Mouse (Mus musculus): ENCODE data around the gene Nrros. TPM values are rescaled to one million over a fixed set of nuclear protein-coding genes. Genes with fewer than 3 reads are reported as not detected.

The Nrros gene
- polyA plus RNA-seq, 1 experiment from 2014 or later: 7.8 TPM

DNA sequence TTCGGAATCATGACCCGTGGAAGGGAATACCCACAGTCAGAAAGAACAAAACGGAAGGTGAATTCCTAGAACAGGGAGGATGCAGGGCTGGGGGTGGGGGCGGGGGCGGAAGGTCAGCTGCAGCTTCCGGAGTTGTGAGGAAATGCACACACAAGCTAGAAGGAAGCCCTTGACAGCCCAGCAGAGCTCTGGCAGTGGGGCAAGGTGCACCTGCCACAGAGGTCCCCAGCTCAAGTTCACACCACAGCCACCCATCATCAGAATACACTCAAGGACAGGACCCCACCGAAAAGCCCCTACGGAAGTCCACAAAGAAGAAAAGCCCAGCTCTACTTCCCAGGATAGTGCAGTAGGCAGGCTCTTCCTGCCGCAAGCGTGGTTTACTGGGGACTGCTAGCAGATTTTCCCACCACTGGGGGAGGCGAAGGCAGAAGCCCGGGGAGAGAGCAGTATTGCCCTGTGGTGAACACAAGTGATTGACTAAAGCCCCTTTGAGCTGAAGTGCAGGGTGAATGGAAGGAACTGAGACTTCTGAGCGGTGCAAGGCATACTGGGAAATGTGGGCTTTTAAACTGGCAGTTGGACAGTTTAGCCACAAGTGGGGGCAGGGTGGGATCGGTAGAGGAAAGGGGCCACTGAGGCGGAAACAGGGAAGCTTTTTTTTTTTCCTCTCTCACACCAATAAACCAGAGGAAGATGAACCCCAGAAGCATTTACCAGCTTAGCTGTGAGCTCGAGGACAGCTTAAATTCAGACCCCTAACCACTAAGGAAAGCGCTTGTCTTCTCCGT is 11.7 kb upstream of the Nrros start:
- H3K4me1 ChIP-seq: peaks cover 6% of the 10 kb centered on the region; the same call in 1 of the 2 replicates
- no peaks in the 10 kb centered on the region for H3K9me3 ChIP-seq
- 0 out of 2 replicates have a peak overlapping the region, but pooled peaks have one; percentile 26 for H3K9ac ChIP-seq (replicated peaks)
- H3K4me2 ChIP-seq (replicated peaks): peak overlapping the region; percentile 5; the same call in 1 of the 2 replicates
- ATAC-seq (replicated peaks): no peak
- H3K4me3 ChIP-seq: no peak overlapping the region
- no peaks in the 10 kb centered on the region for H3K27me3 ChIP-seq
- no peaks in the 10 kb centered on the region for H3K36me3 ChIP-seq
- 0 out of 2 replicates have a peak overlapping the region, but pooled peaks have one; percentile 15 for H3K27ac ChIP-seq (replicated peaks)
- WGBS: 51% methylated on average over 18 of the region's 18 CpGs

DNA sequence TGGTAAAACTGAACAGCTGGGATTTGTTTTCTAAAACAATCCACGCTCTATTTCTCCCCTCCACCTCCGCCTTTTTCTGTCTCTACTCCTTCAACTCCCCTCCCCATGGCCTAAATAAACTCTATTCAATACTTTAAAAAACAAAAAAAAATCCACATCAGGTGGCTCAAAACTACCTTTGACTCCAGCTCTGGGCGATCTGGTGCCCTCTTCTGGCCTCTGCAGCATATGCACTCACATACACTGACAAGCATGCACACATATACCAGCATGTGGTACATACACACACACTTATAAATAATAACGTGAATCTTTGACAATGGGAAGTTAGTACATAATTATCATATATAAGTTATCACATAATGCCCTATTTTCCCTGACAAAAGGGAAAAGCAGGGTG is 9.6 kb upstream of the Nrros start:
- Histone ChIP-seq H3K36me3 (no peaks in the 10 kb centered on the region), H3K9me3 (no peaks in the 10 kb centered on the region), H3K4me3 (no peak overlapping the region), H3K27ac (replicated peaks) (no peak overlapping the region), H3K4me2 (replicated peaks) (no peak overlapping the region), H3K4me1 (peaks cover 6% of the 10 kb centered on the region; the same call in 1 of the 2 replicates), H3K27me3 (no peaks in the 10 kb centered on the region), H3K9ac (replicated peaks) (no peak overlapping the region)
- WGBS: 90% methylated on average over 4 of the region's 4 CpGs
- ATAC-seq (replicated peaks): no peak

DNA sequence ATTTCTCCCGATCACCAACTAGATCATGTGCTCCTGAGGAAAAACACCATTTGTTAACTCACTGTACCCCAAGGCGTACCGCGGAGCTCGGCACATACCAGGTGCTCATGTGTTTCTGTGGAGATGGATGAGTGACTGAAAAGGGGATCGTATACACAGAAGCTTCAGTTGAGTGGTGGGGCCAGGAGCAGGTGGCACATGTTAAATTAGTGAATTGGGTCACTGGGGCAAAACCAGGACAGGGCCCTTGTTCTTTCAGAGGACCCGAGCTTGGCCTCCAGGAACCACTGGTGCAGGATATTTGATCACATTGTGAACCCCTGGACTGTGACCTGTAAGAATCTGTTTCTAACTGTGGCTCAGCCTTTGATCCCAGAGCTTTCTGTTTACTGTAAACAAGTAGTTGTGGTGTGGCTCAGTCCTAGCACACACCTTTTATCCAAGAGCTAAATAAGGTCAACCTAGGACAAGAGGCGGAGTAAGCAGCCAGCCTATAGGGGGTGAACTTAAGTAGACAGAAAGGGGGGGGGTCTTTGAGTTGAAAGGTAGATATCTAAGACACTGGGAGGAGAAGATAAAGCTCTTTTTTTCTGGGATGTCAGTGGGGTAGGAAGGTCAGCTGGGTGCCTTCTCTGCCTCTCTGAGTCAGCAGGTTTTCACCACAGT is 9.1 kb upstream of the Nrros start:
- ATAC-seq (replicated peaks): no peak
- 90% methylated on average over 8 of the region's 8 CpGs for WGBS
- Histone ChIP-seq H3K27me3 (no peaks in the 10 kb centered on the region), H3K4me3 (no peak overlapping the region), H3K9ac (replicated peaks) (no peak overlapping the region), H3K9me3 (no peaks in the 10 kb centered on the region), H3K27ac (replicated peaks) (no peak overlapping the region), H3K36me3 (no peaks in the 10 kb centered on the region), H3K4me2 (replicated peaks) (no peak overlapping the region), H3K4me1 (peaks cover 6% of the 10 kb centered on the region; the same call in 1 of the 2 replicates)

DNA sequence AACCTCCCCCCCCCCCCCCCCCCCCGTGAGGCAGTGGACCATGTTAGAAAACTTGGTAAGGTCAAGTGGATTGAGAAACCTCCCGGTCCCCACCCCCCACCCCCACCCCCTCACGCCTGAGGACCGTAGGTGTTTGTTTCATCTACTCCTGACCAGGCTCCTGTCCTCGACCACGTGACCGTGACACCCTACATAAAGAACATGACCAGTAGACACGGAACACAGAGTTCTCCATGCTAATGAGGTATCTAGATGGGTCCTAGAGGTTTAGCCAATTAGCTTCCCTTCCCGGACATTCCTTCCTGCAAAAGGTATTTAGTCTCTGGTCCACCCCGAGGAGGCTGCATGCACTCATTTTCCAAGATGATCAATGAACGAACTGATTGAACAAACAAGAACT is 8.0 kb upstream of the Nrros start:
- no peaks in the 10 kb centered on the region for H3K36me3 ChIP-seq
- H3K4me1 ChIP-seq: peaks cover 6% of the 10 kb centered on the region; the same call in 1 of the 2 replicates
- H3K27me3 ChIP-seq: no peaks in the 10 kb centered on the region
- H3K9me3 ChIP-seq: no peaks in the 10 kb centered on the region
- no peak overlapping the region for H3K4me2 ChIP-seq (replicated peaks)
- no peak overlapping the region for H3K27ac ChIP-seq (replicated peaks)
- ATAC-seq (replicated peaks): no peak
- no peak overlapping the region for H3K4me3 ChIP-seq
- WGBS: 80% methylated on average over 11 of the region's 11 CpGs
- H3K9ac ChIP-seq (replicated peaks): no peak overlapping the region

DNA sequence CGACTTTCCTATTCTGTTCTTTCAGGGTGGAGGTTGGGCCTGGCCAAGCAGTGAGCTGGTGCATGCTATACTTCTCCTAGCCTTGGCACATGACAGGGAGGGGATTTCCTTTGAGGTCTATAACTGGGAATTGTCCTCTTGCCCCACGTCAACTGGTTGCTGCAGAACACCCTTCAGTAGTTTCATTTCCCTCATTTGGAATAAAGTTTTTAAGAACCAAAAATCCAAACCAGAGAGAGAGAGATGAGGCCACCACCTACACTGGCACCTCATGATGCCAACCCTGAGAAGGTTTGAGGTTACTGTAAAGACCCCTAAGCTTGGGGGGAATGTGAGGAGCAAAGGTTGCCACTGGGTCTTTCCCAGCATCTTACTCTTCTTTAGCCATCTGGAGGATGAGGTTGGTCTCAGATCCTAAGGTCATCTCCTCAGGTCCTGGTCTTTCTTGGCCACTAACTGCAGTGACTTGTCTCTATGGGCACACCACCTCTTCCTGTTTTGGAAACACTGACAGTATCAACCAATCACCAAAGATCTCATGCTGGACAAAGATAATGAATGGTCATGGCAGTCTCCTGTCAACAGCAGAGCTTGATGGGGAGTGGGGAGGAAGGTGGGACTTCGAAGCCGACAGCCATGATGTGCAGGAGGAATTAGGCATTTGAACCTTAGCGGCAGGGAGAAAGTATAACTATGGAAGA is 5.8 kb upstream of the Nrros start:
- no peak for ATAC-seq (replicated peaks)

DNA sequence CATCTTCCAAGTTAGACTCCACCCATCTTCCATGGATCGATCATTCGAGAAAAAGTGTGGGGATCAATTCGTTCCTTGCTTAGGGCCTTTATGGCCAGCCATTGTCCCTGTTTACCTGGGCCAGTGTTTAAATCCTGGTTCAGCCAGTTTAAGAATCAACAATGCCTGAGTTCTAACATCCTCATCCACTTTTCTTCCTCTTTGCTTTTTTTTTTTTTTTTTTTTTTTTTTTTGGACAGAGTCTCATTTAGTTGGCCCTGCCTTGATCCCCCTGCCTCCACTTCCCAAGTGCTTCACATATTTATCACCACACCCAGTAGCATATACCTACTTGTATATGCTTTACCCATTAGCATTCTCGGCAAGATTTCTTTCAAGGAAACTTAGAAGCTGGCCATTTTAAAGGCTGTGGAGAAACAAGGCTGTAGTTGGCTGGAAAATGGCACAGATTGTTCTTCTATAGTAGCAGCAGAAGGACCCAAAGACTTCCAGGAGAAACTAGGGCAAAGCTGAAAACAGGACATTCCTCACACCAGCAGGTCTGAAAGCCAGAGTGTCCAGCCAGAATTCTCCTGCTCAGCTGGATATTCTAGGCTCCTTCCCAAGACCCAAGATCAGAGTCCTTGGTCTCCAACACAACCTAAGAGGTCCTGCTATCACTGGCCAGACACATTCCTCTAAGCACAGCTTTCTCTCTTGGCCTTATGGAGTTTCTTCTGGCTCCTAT is 2.6 kb upstream of the Nrros start:
- no peak overlapping the region for H3K9ac ChIP-seq (replicated peaks)
- no peaks in the 10 kb centered on the region for H3K9me3 ChIP-seq
- peaks cover 7% of the 10 kb centered on the region for H3K4me1 ChIP-seq
- WGBS: 89% methylated on average over 4 of the region's 4 CpGs
- no peaks in the 10 kb centered on the region for H3K36me3 ChIP-seq
- no peak overlapping the region for H3K4me3 ChIP-seq
- H3K27ac ChIP-seq (replicated peaks): no peak overlapping the region
- no peak overlapping the region for H3K4me2 ChIP-seq (replicated peaks)
- no peaks in the 10 kb centered on the region for H3K27me3 ChIP-seq
- no peak for ATAC-seq (replicated peaks)

More for the DNA sequence above, 5.8 kb upstream of the Nrros start:
- Histone ChIP-seq H3K4me2 (replicated peaks) (no peak overlapping the region), H3K9ac (replicated peaks) (no peak overlapping the region), H3K4me1 (no peaks in the 10 kb centered on the region), H3K27ac (replicated peaks) (no peak overlapping the region), H3K9me3 (no peaks in the 10 kb centered on the region), H3K36me3 (no peaks in the 10 kb centered on the region), H3K4me3 (no peak overlapping the region), H3K27me3 (no peaks in the 10 kb centered on the region)
- 91% methylated on average over 5 of the region's 5 CpGs for WGBS

DNA sequence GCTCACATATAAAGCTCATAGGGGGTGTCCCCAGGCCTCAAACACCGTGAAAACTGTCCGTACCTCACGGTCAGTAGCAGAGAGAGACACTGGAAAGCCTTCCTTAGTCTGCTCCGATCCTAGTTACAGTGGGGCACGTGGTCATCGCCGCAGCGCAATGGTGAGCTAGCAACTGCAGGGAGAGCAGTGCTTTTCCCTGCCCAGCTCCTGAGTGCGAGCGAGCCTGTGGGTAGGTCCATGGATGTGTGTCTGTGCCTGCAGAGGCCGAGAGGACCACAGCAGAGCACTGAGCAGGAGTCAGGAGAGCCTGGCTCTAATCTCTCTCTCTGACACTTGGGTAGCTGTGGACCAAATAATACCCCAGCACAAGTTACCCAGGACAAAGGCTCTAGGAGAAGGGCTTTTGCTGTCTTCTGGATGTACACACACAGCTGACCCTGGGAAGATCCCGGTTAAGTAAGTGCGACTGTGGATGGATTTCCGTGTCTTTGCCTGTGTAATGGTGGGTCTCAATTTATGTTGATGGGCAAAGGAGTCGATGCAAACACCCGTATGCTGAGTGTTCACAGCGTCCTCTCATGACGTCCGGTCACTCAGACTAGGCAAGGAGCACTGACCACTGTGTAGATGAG is 882 bp downstream of the Nrros start:
- Histone ChIP-seq H3K4me1 (peaks cover 7% of the 10 kb centered on the region), H3K36me3 (no peaks in the 10 kb centered on the region), H3K9me3 (no peaks in the 10 kb centered on the region), H3K27ac (replicated peaks) (no peak overlapping the region), H3K27me3 (no peaks in the 10 kb centered on the region), H3K9ac (replicated peaks) (no peak overlapping the region), H3K4me2 (replicated peaks) (no peak overlapping the region; the same call in 1 of the 2 replicates), H3K4me3 (no peak overlapping the region)
- no peak for ATAC-seq (replicated peaks)
- WGBS: 73% methylated on average over 19 of the region's 19 CpGs

DNA sequence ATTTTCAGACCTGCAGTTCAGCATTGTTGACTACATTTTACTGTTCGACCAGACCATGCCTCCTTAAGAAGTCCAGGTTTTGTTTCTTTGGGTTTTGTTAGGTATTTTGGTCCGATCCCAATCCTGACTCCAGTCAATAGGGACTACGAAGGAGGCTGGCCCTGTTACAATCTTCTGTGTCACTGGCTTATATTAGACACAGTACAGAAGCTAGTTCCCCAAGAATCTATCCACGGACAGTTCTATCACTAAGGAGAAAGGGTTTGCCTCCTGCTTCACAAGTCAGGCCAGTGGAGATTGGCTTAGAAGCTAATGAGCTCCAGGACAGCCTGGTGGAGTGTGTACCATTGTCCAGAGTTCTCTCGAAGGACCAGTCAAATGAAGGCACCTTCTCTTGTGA is 1.5 kb downstream of the Nrros start:
- WGBS: 81% methylated on average over 5 of the region's 5 CpGs
- Histone ChIP-seq H3K9me3 (no peaks in the 10 kb centered on the region), H3K4me3 (no peak overlapping the region), H3K9ac (replicated peaks) (no peak overlapping the region), H3K27me3 (no peaks in the 10 kb centered on the region), H3K36me3 (no peaks in the 10 kb centered on the region), H3K27ac (replicated peaks) (no peak overlapping the region), H3K4me2 (replicated peaks) (no peak overlapping the region), H3K4me1 (peaks cover 7% of the 10 kb centered on the region)
- ATAC-seq (replicated peaks): no peak

DNA sequence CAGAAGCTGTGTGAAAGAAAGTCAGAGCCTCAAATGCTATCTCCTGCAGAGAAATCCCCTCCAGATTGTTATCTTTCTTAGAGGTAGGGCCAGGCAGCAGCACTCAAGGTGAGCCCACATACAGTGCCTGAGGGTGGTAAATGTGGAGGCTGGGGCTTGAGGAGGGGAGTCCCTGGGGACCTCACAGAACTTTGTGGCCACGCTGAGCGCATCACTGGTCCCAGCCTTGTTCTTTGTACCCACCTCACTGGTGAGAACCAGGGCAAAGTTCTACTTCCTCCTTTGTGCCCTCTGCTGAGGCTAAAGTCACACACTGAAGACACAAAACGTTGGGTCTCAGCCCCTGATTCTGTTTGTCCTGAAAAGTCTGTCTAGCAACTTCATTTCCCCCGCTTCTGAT is 2.0 kb downstream of the Nrros start:
- H3K4me1 ChIP-seq: peaks cover 7% of the 10 kb centered on the region
- no peak for ATAC-seq (replicated peaks)
- no peak overlapping the region for H3K27ac ChIP-seq (replicated peaks)
- H3K36me3 ChIP-seq: no peaks in the 10 kb centered on the region
- WGBS: 80% methylated on average over 4 of the region's 4 CpGs
- H3K9ac ChIP-seq (replicated peaks): no peak overlapping the region
- H3K27me3 ChIP-seq: no peaks in the 10 kb centered on the region
- no peaks in the 10 kb centered on the region for H3K9me3 ChIP-seq
- no peak overlapping the region for H3K4me3 ChIP-seq
- no peak overlapping the region for H3K4me2 ChIP-seq (replicated peaks)

DNA sequence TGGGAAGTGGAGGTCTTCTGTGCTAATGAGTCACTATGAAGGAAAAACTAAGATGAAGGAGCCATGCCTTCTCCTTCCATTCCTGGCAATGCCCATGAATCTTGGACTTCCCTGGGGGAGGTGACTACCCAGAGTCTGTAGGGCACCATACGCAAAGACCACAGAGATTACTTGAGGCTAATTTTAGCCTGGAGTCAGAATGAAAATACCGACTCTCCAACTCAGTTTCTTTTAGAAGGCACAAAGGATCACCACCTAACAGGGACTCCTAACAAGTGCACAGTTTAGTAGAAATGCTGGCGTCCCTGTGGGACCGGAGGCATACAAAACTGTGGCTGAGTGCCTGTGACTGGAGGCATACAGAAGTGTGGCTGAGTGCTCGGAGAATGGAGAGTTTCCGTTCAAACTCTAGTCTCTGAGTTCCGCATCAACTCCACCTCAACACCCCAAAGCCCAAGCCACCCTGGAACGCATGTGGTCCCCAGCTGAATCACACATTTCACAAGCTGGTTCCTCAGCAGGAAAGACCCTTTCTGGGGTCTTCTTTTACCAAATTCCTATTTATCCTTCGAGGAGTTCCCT is 4.6 kb downstream of the Nrros start:
- ATAC-seq (replicated peaks): no peak
- WGBS: 90% methylated on average over 9 of the region's 9 CpGs

DNA sequence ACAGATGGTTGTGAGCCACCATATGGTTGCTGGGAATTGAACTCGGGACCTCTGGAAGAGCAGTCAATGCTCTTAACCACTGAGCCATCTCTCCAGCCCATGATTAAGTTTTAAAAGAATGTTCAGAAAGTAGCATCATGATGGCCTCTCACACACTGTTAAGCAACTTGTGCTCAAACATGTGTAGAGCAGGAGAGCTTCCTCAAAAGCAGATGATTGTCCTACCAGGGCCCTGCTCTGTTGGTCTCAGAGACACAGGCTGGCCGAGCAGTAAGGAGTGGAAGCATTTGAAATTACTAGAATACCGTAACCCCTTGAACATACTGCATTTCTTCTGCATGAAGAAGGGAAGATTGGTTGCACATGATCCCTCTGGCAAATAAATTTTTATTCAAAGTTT is 6.4 kb downstream of the Nrros start:
- Histone ChIP-seq H3K4me3 (no peak overlapping the region), H3K27me3 (no peaks in the 10 kb centered on the region), H3K4me1 (peaks cover 29% of the 10 kb centered on the region), H3K9ac (replicated peaks) (no peak overlapping the region), H3K36me3 (no peaks in the 10 kb centered on the region), H3K4me2 (replicated peaks) (no peak overlapping the region), H3K27ac (replicated peaks) (no peak overlapping the region), H3K9me3 (no peaks in the 10 kb centered on the region)
- 88% methylated on average over 3 of the region's 3 CpGs for WGBS
- ATAC-seq (replicated peaks): no peak

More for the DNA sequence above, 4.6 kb downstream of the Nrros start:
- H3K27ac ChIP-seq (replicated peaks): no peak overlapping the region
- H3K4me1 ChIP-seq: peaks cover 19% of the 10 kb centered on the region
- no peak overlapping the region for H3K4me2 ChIP-seq (replicated peaks)
- H3K4me3 ChIP-seq: no peak overlapping the region
- no peaks in the 10 kb centered on the region for H3K36me3 ChIP-seq
- H3K27me3 ChIP-seq: no peaks in the 10 kb centered on the region
- H3K9ac ChIP-seq (replicated peaks): no peak overlapping the region
- H3K9me3 ChIP-seq: no peaks in the 10 kb centered on the region

Measured in forebrain, embryonic 15.5 days (tissue).